Mouse (Mus musculus): Measurements from ENCODE around the gene Tsc1.

DNA sequence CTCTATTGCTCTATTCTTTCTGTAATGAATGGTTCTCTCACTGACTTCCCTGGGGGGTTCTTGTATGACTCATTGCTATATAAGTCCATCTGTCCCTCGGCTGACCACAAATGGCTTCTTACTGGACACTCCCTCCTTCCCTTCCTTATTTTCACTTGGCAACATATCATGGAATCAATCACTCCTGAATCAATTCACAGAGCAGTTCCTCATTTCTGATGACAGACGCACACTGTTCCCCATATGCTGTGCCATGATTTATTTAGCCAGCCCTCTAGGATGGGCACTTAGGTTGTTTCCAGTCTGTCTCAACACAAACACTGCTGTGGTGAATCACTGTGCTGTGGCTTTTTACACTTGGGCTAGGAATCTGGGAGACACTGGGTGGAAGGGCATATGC lies 49.5 kb upstream of the Tsc1 start:
- TF ChIP-seq FLI1 (IDR thresholded peaks at IDR 0.05; ENCODE audit: low read length) (no peak), GATA1 (IDR thresholded peaks at IDR 0.05; ENCODE audit: borderline replicate concordance, low read length) (no peak)

Measured in megakaryocyte, embryonic 14.5 days (primary cell).